Mouse (Mus musculus) megakaryocyte progenitor cell, adult 5-6 weeks (primary cell): ENCODE measurements at regions not wholly inside any gene's neighbourhood (a gene's known extent, or its start where the extent isn't known, plus 50 kb on each side); places are given as distances from the start of the nearest gene placed in this dataset.

Experiments used
- ATAC-seq: replicated peaks from 2 replicates; pipeline ENCODE4 v1.8.0; 2016; ENCODE audit warnings: mild to moderate bottlenecking, moderate TSS enrichment, inconsistent platforms; ENCODE audit not compliant: poor library complexity

- no peak for ATAC-seq
Measured at GRCm38 (mm10) chr10:102943156-102943555, 86.9 kb downstream of the Alx1 start.

- ATAC-seq: peak; percentile 87
Measured at GRCm38 (mm10) chr10:102940823-102941519, 89.0 kb downstream of the Alx1 start.

GRCm38 (mm10) chr10:102931445-102931844, 98.6 kb downstream of the Alx1 start:
- peak; percentile 88 for ATAC-seq

GRCm38 (mm10) chr10:102928651-102929050, 101.4 kb downstream of the Alx1 start:
- no peak for ATAC-seq

GRCm38 (mm10) chr10:102897368-102897767, 132.6 kb downstream of the Alx1 start:
- no peak for ATAC-seq

- ATAC-seq: no peak
Measured at GRCm38 (mm10) chr10:102895952-102896351, 134.1 kb downstream of the Alx1 start.

GRCm38 (mm10) chr10:102892373-102892772, 137.6 kb downstream of the Alx1 start:
- no peak for ATAC-seq

GRCm38 (mm10) chr10:102889709-102890108, 140.3 kb downstream of the Alx1 start:
- ATAC-seq: no peak

- no peak for ATAC-seq
Measured at GRCm38 (mm10) chr10:102881824-102882438, 148.1 kb downstream of the Alx1 start.

- peak; percentile 86 for ATAC-seq
Measured at GRCm38 (mm10) chr10:102878010-102878409, 152.0 kb downstream of the Alx1 start.

GRCm38 (mm10) chr10:102876946-102877345, 153.1 kb downstream of the Alx1 start:
- no peak for ATAC-seq

GRCm38 (mm10) chr10:102866920-102867319, 163.1 kb downstream of the Alx1 start:
- ATAC-seq: peak; percentile 52; the same call in 1 of the 2 replicates

- ATAC-seq: peak; percentile 77
Measured at GRCm38 (mm10) chr10:102836567-102837224, 193.3 kb downstream of the Alx1 start.

- ATAC-seq: peak; percentile 81
Measured at GRCm38 (mm10) chr10:102835814-102836213, 194.2 kb downstream of the Alx1 start.

- ATAC-seq: no peak
Measured at GRCm38 (mm10) chr10:102829606-102830005, 200.4 kb downstream of the Alx1 start.

GRCm38 (mm10) chr10:102823434-102823833, 206.6 kb downstream of the Alx1 start:
- no peak for ATAC-seq

GRCm38 (mm10) chr10:102801391-102801790, 228.6 kb downstream of the Alx1 start:
- ATAC-seq: no peak

GRCm38 (mm10) chr10:102779243-102779642, 250.8 kb downstream of the Alx1 start:
- ATAC-seq: no peak

- no peak for ATAC-seq
Measured at GRCm38 (mm10) chr10:102763696-102764095, 251.7 kb downstream of the Rassf9 start.

- ATAC-seq: no peak
Measured at GRCm38 (mm10) chr10:102762378-102762777, 250.4 kb downstream of the Rassf9 start.

- ATAC-seq: peak; percentile 78
Measured at GRCm38 (mm10) chr10:102735207-102735606, 223.2 kb downstream of the Rassf9 start.

GRCm38 (mm10) chr10:102732420-102732819, 220.4 kb downstream of the Rassf9 start:
- ATAC-seq: peak; percentile 85
